Comparison of ENCODE assay signal across 11 mouse cellular contexts in the genomic region with DNA sequence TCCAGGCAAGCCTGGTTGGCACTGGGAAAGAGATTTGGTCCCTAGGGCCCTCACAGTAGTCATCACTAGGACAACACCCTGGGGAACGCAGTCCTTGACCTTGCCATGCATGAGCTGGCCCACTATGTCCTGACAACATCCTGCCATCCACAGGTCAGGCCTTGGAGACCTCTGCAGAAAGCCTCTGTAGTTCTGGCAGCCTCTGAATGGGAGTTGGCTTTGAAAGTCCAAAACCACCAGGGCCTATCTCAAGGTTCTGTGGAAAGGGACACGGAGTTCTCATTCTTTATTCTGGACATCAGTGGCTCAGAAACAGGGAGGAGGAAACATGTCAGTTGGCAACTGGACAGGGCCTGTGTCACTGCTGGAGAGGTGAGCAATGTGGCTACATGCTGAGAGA. TPM values are rescaled to one million over a fixed set of nuclear protein-coding genes. Genes with fewer than 3 reads are reported as not detected.
DNase-seq lines count a peak whose midpoint lies in the region.
"Had no signal": no experiment of that assay in that cellular context is flagged by ENCODE, and none has a peak within 500 bp of the region (broad histone marks: within the 10 kb centered on the region; RNA-seq: fewer than 3 reads in every experiment).

No protein-coding gene starts in this region.

- intact Hi-C loops in gastrocnemius, postnatal 14 days (cut with DNase I; ENCODE audit: low total_unique reads): no loop called here

- peak; percentile 47 to 60 for DNase-seq in gastrocnemius, adult 8-10 months (ENCODE audit: low spot score in 2 of 2)
- DNase-seq in gastrocnemius, postnatal 14 days: no peak
- DNase-seq in MN1 (ENCODE audit: low spot score): peak; percentile 19
- DNase-seq in gastrocnemius, postnatal 25 days: peak; percentile 67
- DNase-seq in lung, postnatal 14 days: peak; percentile 37
- DNase-seq in right cerebral cortex, postnatal 10 days (ENCODE audit: low spot score in 2 of 2): no peak
- no peak for DNase-seq in cerebellum, postnatal 14 days
- DNase-seq in layer of hippocampus, adult 8-10 months (ENCODE audit: low spot score in 2 of 2): no peak
- DNase-seq: forebrain, postnatal 0 days; left cerebral cortex, postnatal 4 days had no signal

RNA-seq across cellular contexts. Expression of a gene that starts 43.6 kb away (rescaled TPM):
- 10 to 100 TPM; 19.9 to 34.2 (median 25.1) TPM for total RNA-seq in gastrocnemius, adult 8-10 months (2022)
- total RNA-seq in gastrocnemius, postnatal 14 days (2021): 10 to 100 TPM; 49.9 to 54.6 TPM
- total RNA-seq in gastrocnemius, postnatal 25 days (2021): 10 to 100 TPM; 37.4 to 46.7 TPM
- total RNA-seq in layer of hippocampus, adult 8-10 months (2022): 10 to 100 TPM in 1 of 4 experiments, 1 to 10 TPM in 3; 4.8 to 11.1 (median 8.9) TPM
- total RNA-seq: G1E had no signal

RNA-seq across cellular contexts. Expression of a gene that starts 53.2 kb away (rescaled TPM):
- total RNA-seq in gastrocnemius, adult 8-10 months (2022): 10 to 100 TPM; 14.6 to 20.0 (median 17.2) TPM
- total RNA-seq in gastrocnemius, postnatal 14 days (2021): 10 to 100 TPM; 12.0 to 12.9 TPM
- total RNA-seq in gastrocnemius, postnatal 25 days (2021): 10 to 100 TPM; 16.4 to 18.9 TPM
- total RNA-seq in layer of hippocampus, adult 8-10 months (2022): 10 to 100 TPM; 29.6 to 50.2 (median 41.7) TPM

Comparison
In these comparisons a context has a peak if more than half of its experiments do, and no peak if none do; other contexts are left out.
1. DNase-seq: peak in gastrocnemius, adult 8-10 months (2 of 2), MN1 (single experiment), gastrocnemius, postnatal 25 days (single experiment) and lung, postnatal 14 days (single experiment); none in gastrocnemius, postnatal 14 days (single experiment), right cerebral cortex, postnatal 10 days (0 of 2), cerebellum, postnatal 14 days (0 of 2) and layer of hippocampus, adult 8-10 months (0 of 2).